Mouse (Mus musculus) layer of hippocampus, adult 9-11 months (tissue): Measurements from ENCODE around the gene Irs2.

Experiments used
- DNase-seq: peaks from one replicate; pipeline ENCODE4 v3.0.0; 2022

Gene Irs2

GRCm38 (mm10) chr8:11008842-11009420, 673 bp upstream of the Irs2 start:
- DNase-seq: peak; percentile 98

GRCm38 (mm10) chr8:11007581-11008378, 478 bp downstream of the Irs2 start:
- no peak for DNase-seq

DNA sequence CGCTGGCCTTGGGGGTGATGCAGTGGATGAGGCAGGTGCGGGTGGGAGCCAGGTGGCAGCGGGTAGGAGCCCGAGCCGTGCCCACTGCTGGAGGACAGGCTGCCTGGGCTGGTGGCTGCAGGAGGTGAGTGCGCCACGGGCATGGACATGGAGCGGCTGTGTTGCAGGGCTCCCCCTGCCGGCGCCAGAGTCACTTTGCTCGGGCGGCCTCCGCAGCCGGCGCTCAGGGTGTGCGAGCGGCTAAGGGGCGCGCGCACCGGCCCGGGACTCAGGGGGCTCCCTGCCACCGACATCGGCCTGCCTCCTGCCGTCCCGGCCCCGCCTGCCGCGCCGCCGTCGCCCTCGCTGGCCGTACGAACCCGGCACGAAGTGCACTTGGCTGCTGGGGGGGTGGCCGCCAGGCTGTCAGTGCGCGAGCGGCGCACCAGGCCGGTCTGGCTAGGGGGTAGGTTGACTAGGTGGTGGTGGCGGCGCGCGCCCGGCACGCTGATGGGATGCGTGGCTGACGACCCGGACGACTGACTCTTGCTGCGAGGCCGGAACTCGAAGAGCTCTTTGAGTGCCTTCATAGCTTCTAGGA, 1.2 kb downstream of the Irs2 start:
- peak; percentile 91 for DNase-seq

DNA sequence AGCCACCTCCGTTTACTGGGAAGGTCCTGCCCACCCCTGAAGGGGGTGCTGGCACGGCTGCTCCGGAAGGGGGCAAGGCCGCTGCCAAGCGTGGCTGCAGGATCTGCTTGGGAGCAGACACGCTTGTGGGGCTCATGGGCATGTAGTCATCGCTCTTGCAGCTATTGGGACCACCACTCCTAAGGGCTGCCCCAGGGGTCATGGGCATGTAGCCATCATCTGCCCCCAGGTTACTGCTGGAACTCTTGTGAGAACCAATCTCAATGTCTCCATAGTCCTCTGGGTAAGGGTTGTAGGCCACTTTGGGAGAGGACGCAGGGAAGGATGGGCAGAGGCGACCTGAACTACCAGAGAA, 2.0 kb downstream of the Irs2 start:
- no peak for DNase-seq

GRCm38 (mm10) chr8:11005460-11006275, 2.6 kb downstream of the Irs2 start:
- no peak for DNase-seq

- DNase-seq: no peak
These were observed 3.3 kb downstream of the Irs2 start for GRCm38 (mm10) chr8:11004781-11005459.

- DNase-seq: no peak
These were observed 4.3 kb downstream of the Irs2 start for GRCm38 (mm10) chr8:11003917-11004470.

DNA sequence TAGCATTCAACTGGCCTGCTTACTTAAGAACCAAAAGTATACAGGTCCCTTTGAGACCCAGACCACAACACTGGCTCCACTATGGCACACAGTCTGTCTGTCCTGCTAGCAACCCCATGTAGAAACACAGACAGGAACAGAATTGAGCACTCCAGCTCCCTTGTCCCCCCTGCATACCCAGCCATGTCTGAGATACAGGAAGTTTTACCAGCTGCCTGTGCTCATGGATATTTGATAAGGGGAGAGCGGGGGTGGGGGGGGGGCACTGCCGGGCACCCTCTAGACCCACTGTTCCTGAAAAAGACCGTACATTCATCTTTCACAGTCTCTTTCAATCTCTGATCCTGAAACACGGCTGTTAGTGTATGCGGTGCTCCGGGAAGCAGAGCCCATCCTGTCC, 5.0 kb downstream of the Irs2 start:
- no peak for DNase-seq

DNA sequence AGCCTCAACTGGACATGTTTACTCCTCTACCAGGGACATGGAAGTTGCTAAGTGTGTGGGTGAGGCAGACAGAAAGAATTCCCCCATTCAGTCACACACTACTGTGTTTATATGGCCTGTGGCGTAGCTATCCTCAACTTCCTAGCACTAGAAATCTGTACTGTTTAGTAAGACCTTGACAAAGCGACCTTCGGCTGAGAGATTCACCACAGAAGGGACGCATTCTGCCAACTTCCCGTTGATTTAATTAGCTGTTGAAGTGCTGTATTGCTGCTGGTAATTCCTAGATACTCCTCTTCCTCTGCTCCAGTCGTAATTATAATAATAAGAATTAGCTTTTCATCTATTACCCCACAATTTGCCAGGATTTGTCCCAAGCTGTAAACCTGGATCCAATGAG, 5.4 kb downstream of the Irs2 start:
- no peak for DNase-seq

GRCm38 (mm10) chr8:11001062-11001549, 7.2 kb downstream of the Irs2 start:
- DNase-seq: no peak

DNA sequence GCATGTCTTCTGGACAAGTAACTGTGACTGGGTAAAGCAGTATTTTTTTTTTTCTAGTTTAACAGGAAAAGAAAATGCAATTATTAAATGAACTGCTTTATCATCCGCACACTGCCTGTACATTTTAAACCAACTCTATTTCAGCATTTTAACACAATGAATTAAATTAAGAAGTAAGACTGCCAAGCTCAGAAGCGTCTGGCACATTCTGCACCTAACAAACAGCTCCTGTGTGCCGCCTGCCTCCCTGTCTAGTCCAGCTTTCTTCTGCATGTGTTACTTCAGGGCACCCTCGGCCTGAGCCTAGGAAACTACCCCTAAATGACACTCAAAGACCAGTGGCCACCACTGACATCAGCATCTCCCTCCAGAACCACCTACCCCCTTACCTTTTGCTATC, 8.7 kb downstream of the Irs2 start:
- no peak for DNase-seq

GRCm38 (mm10) chr8:10996247-10996646, 12.0 kb downstream of the Irs2 start:
- no peak for DNase-seq

DNA sequence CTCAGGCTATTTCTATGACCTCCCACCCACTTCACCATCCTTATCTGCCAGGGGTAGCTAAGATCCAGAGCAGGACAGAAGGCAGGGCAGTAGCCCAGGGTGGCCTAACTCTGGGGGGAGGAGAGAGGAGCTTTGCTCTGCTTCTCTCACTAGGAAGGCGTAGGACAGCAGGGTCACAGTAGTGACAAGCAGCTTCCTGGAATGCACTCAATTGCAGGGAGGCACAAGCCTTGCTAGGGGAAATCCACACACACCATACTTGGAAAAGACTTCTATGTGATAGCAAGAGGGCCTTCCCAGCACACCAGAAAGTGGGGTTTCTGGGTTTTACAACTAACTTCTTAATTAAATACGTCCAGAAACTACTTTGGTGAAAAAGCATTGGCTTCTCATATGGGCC, 12.5 kb downstream of the Irs2 start:
- DNase-seq: no peak

- no peak for DNase-seq
These were observed 13.8 kb downstream of the Irs2 start for GRCm38 (mm10) chr8:10994390-10994954.

DNA sequence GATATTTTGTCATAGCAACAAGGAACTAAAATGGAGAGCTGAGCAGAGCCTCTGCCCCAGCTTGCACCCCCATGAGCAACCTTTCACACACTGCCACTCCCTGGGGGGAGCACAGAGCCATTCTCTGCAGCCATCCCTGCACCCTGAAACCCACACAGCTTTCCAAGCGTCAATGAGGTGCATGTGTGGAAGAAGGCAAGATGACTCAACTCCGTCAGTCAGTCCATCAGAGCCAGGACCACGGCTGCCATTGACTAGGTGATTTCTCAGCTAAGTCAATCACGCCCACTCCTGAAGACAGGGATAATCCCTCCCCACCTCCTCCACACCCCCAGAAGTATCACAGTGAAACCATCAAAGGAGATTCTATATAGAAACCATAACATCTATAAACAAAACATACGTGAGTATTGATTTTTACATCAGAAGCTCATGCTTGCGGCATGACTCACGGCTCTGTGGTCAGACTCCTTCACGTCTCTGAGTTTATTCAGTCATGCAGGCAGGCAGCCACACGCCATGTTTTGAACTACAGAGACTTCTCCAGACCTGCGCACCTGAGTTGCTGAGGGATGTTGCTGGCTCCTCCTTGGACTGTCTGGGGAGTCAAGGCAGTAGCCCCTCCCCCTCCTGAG, 14.6 kb downstream of the Irs2 start:
- DNase-seq: no peak

DNA sequence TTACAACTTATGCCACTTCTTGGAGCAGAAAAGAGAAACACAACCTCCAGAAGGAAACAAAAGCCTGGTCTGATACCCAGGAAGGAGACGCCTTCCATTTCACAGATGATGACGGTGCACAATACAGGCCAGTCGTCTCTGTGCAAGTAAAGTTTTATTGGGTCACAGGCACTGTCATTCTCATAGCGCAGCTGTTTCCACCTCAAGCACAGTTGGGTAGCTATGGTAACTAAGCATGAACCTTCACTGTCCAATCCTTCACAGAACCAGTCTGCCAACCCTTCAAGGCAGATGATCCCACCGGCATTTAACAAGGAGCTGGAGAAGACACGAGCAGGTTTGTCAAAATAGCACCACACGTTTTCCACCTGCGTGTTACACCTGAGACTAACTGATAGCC, 16.2 kb downstream of the Irs2 start:
- DNase-seq: no peak

GRCm38 (mm10) chr8:10991323-10991722, 16.9 kb downstream of the Irs2 start:
- DNase-seq: no peak

DNA sequence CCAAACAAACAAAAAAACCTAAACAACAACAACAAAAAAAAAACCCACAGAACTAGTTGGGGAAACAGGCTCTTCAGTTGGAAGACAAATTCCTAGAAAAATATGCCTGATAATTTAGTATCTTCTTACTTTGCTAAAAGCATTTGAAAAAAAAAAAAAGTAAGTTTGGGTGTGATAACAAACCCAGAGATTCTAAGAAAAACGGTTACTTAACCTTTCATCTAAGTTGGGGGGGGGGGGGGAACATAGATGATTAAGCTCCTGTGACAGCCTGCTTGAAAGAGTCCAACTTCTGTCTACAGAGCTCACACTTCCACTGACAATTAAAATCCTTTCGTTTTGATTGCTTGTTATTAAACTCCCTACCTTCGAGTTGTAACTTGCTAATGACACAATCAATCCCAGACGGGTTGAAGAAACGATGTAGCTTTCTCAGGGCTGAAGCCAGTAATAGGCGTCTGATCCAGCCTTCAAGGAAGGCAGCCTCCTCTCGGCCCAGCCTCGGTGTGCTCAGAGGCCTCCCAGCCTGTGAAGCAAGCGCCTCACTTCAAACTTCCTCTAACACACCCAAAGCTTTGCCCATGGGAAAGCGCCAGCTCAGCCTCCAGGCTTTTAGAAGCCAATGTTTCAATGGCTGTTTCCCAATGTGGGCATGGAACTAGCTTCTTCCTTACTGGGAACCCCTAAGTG, 17.7 kb downstream of the Irs2 start:
- no peak for DNase-seq

- no peak for DNase-seq
These were observed 18.3 kb downstream of the Irs2 start for GRCm38 (mm10) chr8:10989946-10990345.

GRCm38 (mm10) chr8:10986638-10987037, 21.6 kb downstream of the Irs2 start:
- no peak for DNase-seq

DNA sequence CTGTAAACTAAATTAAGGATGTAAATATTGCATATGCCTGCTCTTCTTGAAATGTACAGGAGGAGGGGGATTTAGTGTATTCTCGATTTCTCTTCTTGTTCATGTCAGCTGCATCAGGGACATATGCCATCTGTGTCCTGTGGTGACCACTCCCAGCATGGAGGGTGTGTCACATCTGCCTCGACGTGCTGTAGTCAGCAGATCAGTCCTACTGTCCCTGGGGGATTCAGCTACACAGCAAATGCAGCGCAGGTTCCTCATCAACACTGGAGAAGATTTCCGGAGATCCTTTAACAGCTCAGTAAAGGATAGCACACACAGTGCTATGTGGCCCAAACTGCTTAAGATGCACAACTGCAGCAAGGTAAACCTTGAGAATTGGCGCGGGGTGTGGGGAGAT, 23.2 kb downstream of the Irs2 start:
- DNase-seq: no peak
